Mouse (Mus musculus): ENCODE measurements around the gene Ccdc141.
"Not testable (repeated sequence)": the region's sequence is repeated elsewhere in the genome, so short reads cannot be mapped to it uniquely, and the experiment has no call there.

Gene Ccdc141

GRCm38 (mm10) chr2:77059596-77059995, 110.8 kb downstream of the Ccdc141 start:
- DNase-seq (ENCODE audit: low spot score in 2 of 2), result no peak

- no peak for DNase-seq (ENCODE audit: low spot score in 2 of 2)
These were observed 114.1 kb downstream of the Ccdc141 start for GRCm38 (mm10) chr2:77056367-77056766.

- DNase-seq (ENCODE audit: low spot score in 2 of 2), result no peak
These were observed 127.5 kb downstream of the Ccdc141 start for GRCm38 (mm10) chr2:77042912-77043311.

- no peak for DNase-seq (ENCODE audit: low spot score in 2 of 2)
These were observed 130.8 kb downstream of the Ccdc141 start for GRCm38 (mm10) chr2:77039683-77040082.

GRCm38 (mm10) chr2:77039281-77039680, 131.2 kb downstream of the Ccdc141 start:
- DNase-seq (ENCODE audit: low spot score in 2 of 2), result no peak

GRCm38 (mm10) chr2:77037211-77037610, 133.2 kb downstream of the Ccdc141 start:
- no peak for DNase-seq (ENCODE audit: low spot score in 2 of 2)

GRCm38 (mm10) chr2:77034112-77034511, 136.3 kb downstream of the Ccdc141 start:
- no peak for DNase-seq (ENCODE audit: low spot score in 2 of 2)

GRCm38 (mm10) chr2:77033322-77034060, 136.9 kb downstream of the Ccdc141 start:
- no peak for DNase-seq (ENCODE audit: low spot score in 2 of 2)

GRCm38 (mm10) chr2:77020649-77021048, 149.8 kb downstream of the Ccdc141 start:
- DNase-seq (ENCODE audit: low spot score in 2 of 2), result no peak

- DNase-seq (ENCODE audit: low spot score in 2 of 2), result no peak
These were observed 152.7 kb downstream of the Ccdc141 start for GRCm38 (mm10) chr2:77017735-77018134.

- DNase-seq (ENCODE audit: low spot score in 2 of 2), result not testable (repeated sequence)
These were observed 157.0 kb downstream of the Ccdc141 start for GRCm38 (mm10) chr2:77013449-77013848.

GRCm38 (mm10) chr2:77011981-77012380, 158.5 kb downstream of the Ccdc141 start:
- DNase-seq (ENCODE audit: low spot score in 2 of 2), result no peak

GRCm38 (mm10) chr2:77007015-77007414, 163.4 kb downstream of the Ccdc141 start:
- no peak for DNase-seq (ENCODE audit: low spot score in 2 of 2)

- no peak for DNase-seq (ENCODE audit: low spot score in 2 of 2)
These were observed 167.3 kb downstream of the Ccdc141 start for GRCm38 (mm10) chr2:77003148-77003547.

- DNase-seq (ENCODE audit: low spot score in 2 of 2), result no peak
These were observed 172.1 kb downstream of the Ccdc141 start for GRCm38 (mm10) chr2:76998351-76998750.

GRCm38 (mm10) chr2:76992493-76993201, 177.8 kb downstream of the Ccdc141 start:
- no peak for DNase-seq (ENCODE audit: low spot score in 2 of 2)

- DNase-seq (ENCODE audit: low spot score in 2 of 2), result no peak
These were observed 183.1 kb downstream of the Ccdc141 start for GRCm38 (mm10) chr2:76987317-76987716.

GRCm38 (mm10) chr2:76984384-76984783, 186.1 kb downstream of the Ccdc141 start:
- no peak for DNase-seq (ENCODE audit: low spot score in 2 of 2)

- DNase-seq (ENCODE audit: low spot score in 2 of 2), result no peak
These were observed 186.8 kb downstream of the Ccdc141 start for GRCm38 (mm10) chr2:76983601-76984000.

- DNase-seq (ENCODE audit: low spot score in 2 of 2), result no peak
These were observed 187.9 kb downstream of the Ccdc141 start, which contains the start of gene Ttn for GRCm38 (mm10) chr2:76982391-76983145. Gene Ttn, minus strand, starts transcription at chr2:76982547.

- no peak for DNase-seq (ENCODE audit: low spot score in 2 of 2)
These were observed 188.7 kb downstream of the Ccdc141 start for GRCm38 (mm10) chr2:76981717-76982116.

- DNase-seq (ENCODE audit: low spot score in 2 of 2), result no peak
These were observed 190.3 kb downstream of the Ccdc141 start for GRCm38 (mm10) chr2:76980146-76980545.

Data from spleen, postnatal 14 days (tissue).